Mouse (Mus musculus) erythroblast, embryonic 14.5 days (primary cell): ENCODE measurements around the gene Sorbs2.

Source experiments
- GATA1 ChIP-seq: IDR thresholded peaks from 2 replicates; pipeline ENCODE4 v1.6.1; 2012; ENCODE audit warnings: low read length, inconsistent platforms, mixed read lengths
- TAL1 ChIP-seq: IDR thresholded peaks from 3 replicates; pipeline ENCODE4 v1.6.1; 2012; ENCODE audit warnings: low read length, inconsistent platforms, mixed read lengths

- no peak for TF ChIP-seq TAL1
- no peak for TF ChIP-seq GATA1
Measured at GRCm38 (mm10) chr8:45709734-45710133, 202.1 kb downstream of the Sorbs2 start.
